10 mouse cellular contexts compared by ENCODE assay signal in genomic region chr19:45742984-45743575, GRCm38 (mm10). TPM values are rescaled to one million over a fixed set of nuclear protein-coding genes. Genes with fewer than 3 reads are reported as not detected.
DNase-seq lines count a peak whose midpoint lies in the region; ATAC-seq lines count a peak whose summit lies in the region.
"Had no signal": no experiment of that assay in that cellular context is flagged by ENCODE, and none has a peak within 500 bp of the region (broad histone marks: within the 10 kb centered on the region; RNA-seq: fewer than 3 reads in every experiment).

No protein-coding gene starts in this region.

- no peaks in the 10 kb centered on the region for H3K9me3 ChIP-seq in heart, embryonic 12.5 days (replicated peaks)
- no peaks in the 10 kb centered on the region for H3K9me3 ChIP-seq in embryonic facial prominence, embryonic 10.5 days
- no peaks in the 10 kb centered on the region for H3K9me3 ChIP-seq in hindbrain, embryonic 16.5 days (ENCODE audit: control insufficient read depth, low read length)
- H3K9me3 ChIP-seq in midbrain, embryonic 13.5 days: no peaks in the 10 kb centered on the region

- H3K27me3 ChIP-seq in heart, embryonic 12.5 days (replicated peaks): peaks cover 83% of the 10 kb centered on the region
- H3K27me3 ChIP-seq in embryonic facial prominence, embryonic 10.5 days (replicated peaks; ENCODE audit: low read depth, poor library complexity, severe bottlenecking): peaks cover 95% of the 10 kb centered on the region
- H3K27me3 ChIP-seq in hindbrain, embryonic 16.5 days (replicated peaks; ENCODE audit: control insufficient read depth, insufficient read depth, low read length): peaks cover 76% of the 10 kb centered on the region
- peaks cover 95% of the 10 kb centered on the region for H3K27me3 ChIP-seq in midbrain, embryonic 13.5 days

- intact Hi-C loops in heart, postnatal 36 days (cut with DNase I): no loop called here

- H3K9ac ChIP-seq in heart, embryonic 12.5 days: peak overlapping the region; percentile 42; the same call in 1 of the 2 replicates
- peak overlapping the region; percentile 53; the same call in 1 of the 2 replicates for H3K9ac ChIP-seq in hindbrain, embryonic 16.5 days (ENCODE audit: low read depth, low read length)
- peak overlapping the region; percentile 62; the same call in 1 of the 2 replicates for H3K9ac ChIP-seq in midbrain, embryonic 13.5 days (replicated peaks)

- WGBS in heart, embryonic 12.5 days: 2% methylated on average over 24 of the region's 44 CpGs
- under 1% methylated on average over 21 of the region's 44 CpGs for WGBS in embryonic facial prominence, embryonic 10.5 days
- 2% methylated on average over 22 of the region's 44 CpGs for WGBS in hindbrain, embryonic 16.5 days
- WGBS in midbrain, embryonic 13.5 days: 2% methylated on average over 17 of the region's 44 CpGs

- H3K36me3 ChIP-seq in heart, embryonic 12.5 days: no peaks in the 10 kb centered on the region
- H3K36me3 ChIP-seq in embryonic facial prominence, embryonic 10.5 days (replicated peaks): no peaks in the 10 kb centered on the region
- H3K36me3 ChIP-seq in hindbrain, embryonic 16.5 days (ENCODE audit: control insufficient read depth, insufficient read depth, low read length): no peaks in the 10 kb centered on the region
- 0 out of 2 replicates have a peak, but pooled peaks cover under 1% of the 10 kb centered on the region for H3K36me3 ChIP-seq in midbrain, embryonic 13.5 days

- H3K4me3 ChIP-seq in heart, embryonic 12.5 days: peak overlapping the region; percentile 56
- peak overlapping the region; percentile 62 for H3K4me3 ChIP-seq in embryonic facial prominence, embryonic 10.5 days
- peak overlapping the region; percentile 45 for H3K4me3 ChIP-seq in hindbrain, embryonic 16.5 days (ENCODE audit: low read length)
- H3K4me3 ChIP-seq in midbrain, embryonic 13.5 days (replicated peaks): peak overlapping the region; percentile 40

- no peak for ATAC-seq in heart, embryonic 12.5 days (ENCODE audit: insufficient number of reproducible peaks, low FRiP score)
- no peak for ATAC-seq in hindbrain, embryonic 16.5 days
- no peak for ATAC-seq in midbrain, embryonic 13.5 days

- no peak for DNase-seq in heart, postnatal 36 days
- DNase-seq in embryonic facial prominence, embryonic 10.5 days (ENCODE audit: low spot score): peak; percentile 58
- no peak for DNase-seq in cerebellum, postnatal 36 days
- no peak for DNase-seq in left cerebral cortex, adult 9 months (ENCODE audit: low spot score in 2 of 2)
- DNase-seq in urinary bladder, postnatal 10 days (ENCODE audit: low spot score): no peak
- DNase-seq: kidney, adult 2 months had no signal

- peaks cover 44% of the 10 kb centered on the region for H3K4me1 ChIP-seq in heart, embryonic 12.5 days (replicated peaks)
- H3K4me1 ChIP-seq in embryonic facial prominence, embryonic 10.5 days: peaks cover 70% of the 10 kb centered on the region
- peaks cover 19% of the 10 kb centered on the region for H3K4me1 ChIP-seq in hindbrain, embryonic 16.5 days (ENCODE audit: control insufficient read depth, insufficient read depth, low read depth, low read length)
- peaks cover 38% of the 10 kb centered on the region for H3K4me1 ChIP-seq in midbrain, embryonic 13.5 days (replicated peaks)

- no peak overlapping the region for H3K27ac ChIP-seq in heart, embryonic 12.5 days (ENCODE audit: poor library complexity, severe bottlenecking)
- no peak overlapping the region; the same call in 1 of the 2 replicates for H3K27ac ChIP-seq in embryonic facial prominence, embryonic 10.5 days (replicated peaks)
- H3K27ac ChIP-seq in hindbrain, embryonic 16.5 days (ENCODE audit: low read depth, low read length): no peak overlapping the region
- no peak overlapping the region for H3K27ac ChIP-seq in midbrain, embryonic 13.5 days

- H3K4me2 ChIP-seq in heart, embryonic 12.5 days: peak overlapping the region; percentile 93
- peak overlapping the region; percentile 80 for H3K4me2 ChIP-seq in hindbrain, embryonic 16.5 days (ENCODE audit: low read length)
- peak overlapping the region; percentile 66 for H3K4me2 ChIP-seq in midbrain, embryonic 13.5 days (replicated peaks)

RNA-seq across cellular contexts. Expression of gene Fgf8, which starts 0.4 kb away (rescaled TPM):
- not detected in 2 replicates for polyA plus RNA-seq in heart, embryonic 12.5 days (2016; fragmentation: Nextera tagmentation; extraction: Ambion mirVana)
- not detected for total RNA-seq in heart, postnatal 36 days (2021)
- polyA plus RNA-seq in embryonic facial prominence, embryonic 10.5 days (2016; fragmentation: Nextera tagmentation; extraction: Ambion mirVana): 36.9 and 43.2 TPM in 2 replicates
- polyA plus RNA-seq in hindbrain, embryonic 16.5 days (2015; fragmentation: Nextera tagmentation; extraction: Ambion mirVana): 0.52 and 0.69 TPM in 2 replicates
- polyA plus RNA-seq in midbrain, embryonic 13.5 days (2015; fragmentation: Nextera tagmentation; extraction: Ambion mirVana): 2.1 and 2.8 TPM in 2 replicates
- total RNA-seq: adrenal gland, postnatal 36 days had no signal
- polyA plus RNA-seq: kidney, adult 2 months had no signal

RNA-seq across cellular contexts. Expression of gene Npm3, which starts 6.3 kb away (rescaled TPM):
- 9.5 and 11.2 TPM in 2 replicates for polyA plus RNA-seq in heart, embryonic 12.5 days (2016; fragmentation: Nextera tagmentation; extraction: Ambion mirVana)
- 10 to 100 TPM; 15.0 to 15.9 TPM for total RNA-seq in heart, postnatal 36 days (2021)
- polyA plus RNA-seq in embryonic facial prominence, embryonic 10.5 days (2016; fragmentation: Nextera tagmentation; extraction: Ambion mirVana): 12.0 and 12.4 TPM in 2 replicates
- polyA plus RNA-seq in hindbrain, embryonic 16.5 days (2015; fragmentation: Nextera tagmentation; extraction: Ambion mirVana): 5.7 and 6.5 TPM in 2 replicates
- 6.2 and 7.8 TPM in 2 replicates for polyA plus RNA-seq in midbrain, embryonic 13.5 days (2015; fragmentation: Nextera tagmentation; extraction: Ambion mirVana)

RNA-seq across cellular contexts. Expression of gene Mgea5, which starts 40.6 kb away (rescaled TPM):
- 51.7 and 52.8 TPM in 2 replicates for polyA plus RNA-seq in heart, embryonic 12.5 days (2016; fragmentation: Nextera tagmentation; extraction: Ambion mirVana)
- 10 to 100 TPM; 74.5 to 76.1 TPM for total RNA-seq in heart, postnatal 36 days (2021)
- 61.3 and 62.3 TPM in 2 replicates for polyA plus RNA-seq in embryonic facial prominence, embryonic 10.5 days (2016; fragmentation: Nextera tagmentation; extraction: Ambion mirVana)
- polyA plus RNA-seq in hindbrain, embryonic 16.5 days (2015; fragmentation: Nextera tagmentation; extraction: Ambion mirVana): 63.7 and 68.3 TPM in 2 replicates
- 96.2 and 102 TPM in 2 replicates for polyA plus RNA-seq in midbrain, embryonic 13.5 days (2015; fragmentation: Nextera tagmentation; extraction: Ambion mirVana)
